Mouse (Mus musculus) hindbrain, embryonic 13.5 days (tissue): ENCODE measurements around the gene Tcte2. TPM values are rescaled to one million over a fixed set of nuclear protein-coding genes. Genes with fewer than 3 reads are reported as not detected.
A peak's percentile ranks its signal among the peaks of the same experiment; 100 is the strongest.

Experiments
- ATAC-seq: fragments of 200-750 bp; cut with Nextera tagmentation; 2 replicates; pipeline ENCODE4 v1.8.0; 2017; ENCODE audit warnings: moderate TSS enrichment; ENCODE audit not compliant: low FRiP score
- H3K27ac ChIP-seq: fragments of 300-500 bp; sonication (generic); 2 replicates; pipeline ENCODE4 v1.5.1; 2015; ENCODE audit warnings: inconsistent platforms, mild to moderate bottlenecking, moderate library complexity
- H3K27me3 ChIP-seq: fragments of 300-500 bp; sonication (generic); 2 replicates; pipeline ENCODE4 v1.6.1; 2015; ENCODE audit warnings: mild to moderate bottlenecking, inconsistent platforms
- H3K36me3 ChIP-seq: fragments of 300-500 bp; sonication (generic); 2 replicates; pipeline ENCODE4 v1.6.1; 2015; ENCODE audit warnings: mild to moderate bottlenecking, inconsistent platforms
- H3K4me1 ChIP-seq: fragments of 300-500 bp; sonication (generic); replicated peaks from 2 replicates; pipeline ENCODE4 v1.6.1; 2015; ENCODE audit warnings: inconsistent platforms
- H3K4me2 ChIP-seq: fragments of 300-500 bp; sonication (generic); 2 replicates; pipeline ENCODE4 v1.6.1; 2015; ENCODE audit warnings: inconsistent platforms, mild to moderate bottlenecking, moderate library complexity
- H3K4me3 ChIP-seq: fragments of 300-500 bp; sonication (generic); 2 replicates; pipeline ENCODE4 v1.5.1; 2015; ENCODE audit warnings: mild to moderate bottlenecking, inconsistent platforms
- H3K9ac ChIP-seq: fragments of 300-500 bp; sonication (generic); 2 replicates; pipeline ENCODE4 v1.6.1; 2015; ENCODE audit warnings: mild to moderate bottlenecking, inconsistent platforms
- H3K9me3 ChIP-seq: fragments of 300-500 bp; sonication (generic); 2 replicates; pipeline ENCODE4 v1.6.1; 2016; ENCODE audit warnings: inconsistent platforms
- WGBS: fragments of 180-500 bp; shearing (Covaris S2); methylation state at CpG from one replicate; pipeline ENCODE4 v1.1.7; 2015; 5-methylcytosine and 5-hydroxymethylcytosine counted together
- polyA plus RNA-seq: library from polyadenylated mRNA; unstranded; fragments of >200 nt; fragmentation: Nextera tagmentation; extraction: Ambion mirVana; gene quantifications from 2 replicates; pipeline ENCODE4 v1.2.1, GENCODE M21; 2015

Gene Tcte2
- polyA plus RNA-seq, 1 experiment from 2014 or later = 20.8 TPM

DNA sequence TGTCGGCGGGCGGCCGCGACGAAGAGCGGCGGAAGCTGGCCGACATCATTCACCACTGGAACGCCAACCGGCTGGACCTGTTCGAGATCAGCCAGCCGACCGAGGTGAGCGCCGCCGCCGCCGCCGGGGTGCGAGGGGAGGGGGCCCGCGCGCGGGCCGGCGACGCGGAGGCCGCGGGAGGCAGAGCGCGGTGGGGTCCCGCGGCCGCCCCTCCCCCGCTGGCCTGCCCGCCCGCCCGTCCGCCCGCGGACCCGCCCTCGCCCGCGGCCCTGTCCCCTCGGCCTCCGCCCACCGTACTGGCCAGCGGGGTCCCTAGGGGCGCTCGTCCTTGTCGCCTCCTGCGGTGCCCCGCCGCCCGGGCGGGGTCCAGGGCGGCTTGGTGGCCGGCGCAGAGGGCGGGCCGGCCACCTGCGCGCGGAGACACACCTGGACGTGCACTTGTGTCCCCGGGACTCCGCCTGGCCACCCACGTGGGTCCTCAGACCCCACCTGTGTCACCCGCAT lies 898 bp downstream of the Tcte2 start:
- 0% methylated on average over 37 of the region's 72 CpGs for WGBS
- H3K27ac ChIP-seq = peak overlapping the region; percentile 99
- no peaks in the 10 kb centered on the region for H3K27me3 ChIP-seq
- no peaks in the 10 kb centered on the region for H3K9me3 ChIP-seq
- no peaks in the 10 kb centered on the region for H3K36me3 ChIP-seq
- H3K4me1 ChIP-seq = peaks cover 43% of the 10 kb centered on the region
- ATAC-seq = peak; percentile 29
- peak overlapping the region; percentile 98 for H3K4me3 ChIP-seq
- peak overlapping the region; percentile 96 for H3K9ac ChIP-seq
- peak overlapping the region; percentile 86 for H3K4me2 ChIP-seq

DNA sequence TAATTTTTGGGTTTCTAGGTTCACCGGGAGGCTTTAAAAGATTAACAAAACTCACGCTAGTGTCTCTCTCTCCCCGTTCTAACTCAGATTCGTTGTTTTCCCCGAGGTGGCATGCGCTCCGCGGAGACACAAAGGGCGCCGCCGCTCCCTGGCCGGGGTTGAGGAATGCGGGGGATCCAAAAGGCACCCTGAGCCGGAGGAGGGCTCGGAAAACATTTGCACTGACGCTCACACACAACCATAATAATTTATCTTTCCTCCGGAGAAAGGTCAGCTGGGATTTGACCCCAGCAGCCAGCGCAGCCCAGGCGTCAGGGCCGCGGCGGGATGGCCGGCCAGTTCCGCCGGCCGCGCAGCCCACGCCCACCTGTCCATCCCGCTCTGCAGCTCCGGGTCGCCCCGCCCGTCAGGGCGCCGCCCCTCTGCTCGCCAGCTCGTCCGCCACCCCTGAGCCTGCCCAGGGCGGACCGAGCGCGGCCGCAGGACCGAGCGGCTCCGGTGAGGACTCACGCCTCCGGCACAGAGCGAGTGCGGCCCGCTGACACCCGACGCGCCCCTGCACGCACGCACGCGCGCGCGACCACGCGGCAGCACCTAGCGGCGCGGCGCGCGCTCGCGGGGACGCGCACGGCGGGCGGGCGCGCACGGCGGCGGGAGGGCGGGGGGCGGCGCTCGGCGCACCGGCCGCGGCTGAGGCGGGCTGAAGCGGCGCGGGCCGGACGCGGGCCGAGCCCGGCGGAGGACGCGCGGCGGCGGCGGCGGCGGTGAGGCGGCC lies 1.6 kb downstream of the Tcte2 start, which contains the start of gene Afdn:
Afdn (plus strand) TSS at position 687 of the 775 bp plus-strand sequence.
- Histone ChIP-seq H3K4me1 (peaks cover 41% of the 10 kb centered on the region), H3K27ac (peak within 1 kb of the TSS; percentile 99), H3K27me3 (no peaks in the 10 kb centered on the region), H3K4me3 (peak within 1 kb of the TSS; percentile 98), H3K9me3 (no peaks in the 10 kb centered on the region), H3K9ac (peak within 1 kb of the TSS; percentile 96), H3K4me2 (peak within 1 kb of the TSS; percentile 86), H3K36me3 (no peaks in the 10 kb centered on the region)
- ATAC-seq = peak; percentile 89
- WGBS = under 1% methylated on average over 90 of the region's 108 CpGs

DNA sequence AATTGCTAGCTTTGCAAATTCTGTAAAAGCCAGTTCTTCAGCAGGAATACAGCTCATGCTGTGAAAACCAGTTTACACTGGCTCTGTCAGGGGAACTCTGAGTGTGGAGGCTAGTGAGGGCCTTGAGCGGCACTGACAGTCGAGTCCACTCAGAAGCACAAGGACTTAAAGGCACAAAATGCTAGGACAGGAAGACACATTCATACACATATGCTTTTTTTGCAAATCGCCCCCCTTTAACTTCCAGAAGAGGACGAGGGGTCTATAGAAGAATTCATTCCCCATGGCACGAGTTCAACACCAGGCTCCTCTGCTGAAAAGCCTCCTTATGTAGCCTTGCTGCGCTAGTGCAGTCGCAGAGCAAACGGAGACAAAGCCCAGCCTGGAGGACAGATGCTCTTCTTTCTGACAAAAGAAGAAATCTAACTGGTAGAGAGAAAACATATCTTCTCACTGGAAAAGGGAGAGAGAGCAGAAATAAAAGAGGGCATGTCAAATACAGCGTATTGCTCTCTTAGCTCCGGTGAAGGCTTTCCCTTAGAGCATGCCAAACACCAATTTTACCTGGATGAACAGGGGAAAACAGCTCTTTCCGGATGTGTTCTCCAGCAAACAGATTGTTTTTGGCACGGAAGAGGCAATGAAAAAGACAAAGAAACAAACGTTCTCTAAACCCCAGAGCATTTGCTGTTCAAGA lies 2.3 kb downstream of the Tcte2 start:
- 3% methylated on average over 13 of the region's 13 CpGs for WGBS
- H3K4me3 ChIP-seq = peak overlapping the region; percentile 98
- peak overlapping the region; percentile 74 for H3K4me2 ChIP-seq
- H3K27ac ChIP-seq = peak overlapping the region; percentile 99
- H3K27me3 ChIP-seq = no peaks in the 10 kb centered on the region
- H3K9ac ChIP-seq = peak overlapping the region; percentile 96
- no peaks in the 10 kb centered on the region for H3K36me3 ChIP-seq
- peaks cover 39% of the 10 kb centered on the region for H3K4me1 ChIP-seq
- H3K9me3 ChIP-seq = no peaks in the 10 kb centered on the region
- peak; percentile 27; the same call in 1 of the 2 replicates for ATAC-seq

DNA sequence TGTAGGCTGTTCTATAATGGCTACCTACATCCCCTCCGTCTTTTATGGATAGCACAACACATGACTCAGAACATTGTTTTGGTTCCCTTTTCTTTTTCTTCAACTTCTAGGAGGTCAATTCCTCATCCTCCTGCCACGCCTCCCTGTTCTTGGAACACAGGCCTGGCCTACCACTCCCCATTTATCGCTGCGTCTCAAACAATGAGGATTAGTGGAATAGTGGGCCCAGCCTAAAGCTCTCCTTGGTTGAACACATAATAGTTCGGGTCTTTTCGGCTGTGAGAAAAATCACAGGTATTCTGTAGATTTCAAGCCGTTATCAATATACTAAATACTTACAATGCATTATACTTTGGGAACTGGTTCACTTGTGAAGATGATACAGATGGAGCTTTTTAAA lies 3.0 kb downstream of the Tcte2 start:
- Histone ChIP-seq H3K27me3 (no peaks in the 10 kb centered on the region), H3K9ac (peak overlapping the region; percentile 96), H3K27ac (peak overlapping the region; percentile 99), H3K9me3 (no peaks in the 10 kb centered on the region), H3K4me2 (peak overlapping the region; percentile 74), H3K4me1 (peaks cover 37% of the 10 kb centered on the region), H3K36me3 (no peaks in the 10 kb centered on the region), H3K4me3 (peak overlapping the region; percentile 98)
- WGBS = 59% methylated on average over 7 of the region's 7 CpGs
- ATAC-seq = no peak

DNA sequence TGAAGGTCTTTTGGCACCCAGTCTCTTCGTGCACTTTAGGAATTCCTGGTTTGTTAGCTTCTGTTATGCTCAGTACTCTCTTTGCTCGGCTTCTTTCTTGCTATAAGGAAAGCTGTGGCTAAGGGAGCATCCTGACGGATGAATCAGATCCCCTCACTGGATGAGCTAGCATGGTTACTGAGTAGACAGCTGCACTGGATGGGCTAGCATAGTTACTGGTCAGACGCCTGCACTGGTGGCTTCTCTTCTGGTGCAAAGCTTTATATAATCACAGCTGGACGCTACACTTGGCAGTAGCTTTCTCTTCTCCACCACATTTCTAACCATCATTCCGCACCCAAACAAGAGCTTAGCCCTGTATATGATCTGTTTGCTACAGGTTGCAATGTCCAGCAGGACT lies 6.7 kb downstream of the Tcte2 start:
- Histone ChIP-seq H3K27ac (no peak overlapping the region), H3K4me2 (no peak overlapping the region), H3K9me3 (no peaks in the 10 kb centered on the region), H3K9ac (no peak overlapping the region), H3K4me1 (peaks cover 24% of the 10 kb centered on the region), H3K36me3 (no peaks in the 10 kb centered on the region), H3K27me3 (no peaks in the 10 kb centered on the region), H3K4me3 (no peak overlapping the region)
- ATAC-seq = no peak
- 77% methylated on average over 6 of the region's 6 CpGs for WGBS

DNA sequence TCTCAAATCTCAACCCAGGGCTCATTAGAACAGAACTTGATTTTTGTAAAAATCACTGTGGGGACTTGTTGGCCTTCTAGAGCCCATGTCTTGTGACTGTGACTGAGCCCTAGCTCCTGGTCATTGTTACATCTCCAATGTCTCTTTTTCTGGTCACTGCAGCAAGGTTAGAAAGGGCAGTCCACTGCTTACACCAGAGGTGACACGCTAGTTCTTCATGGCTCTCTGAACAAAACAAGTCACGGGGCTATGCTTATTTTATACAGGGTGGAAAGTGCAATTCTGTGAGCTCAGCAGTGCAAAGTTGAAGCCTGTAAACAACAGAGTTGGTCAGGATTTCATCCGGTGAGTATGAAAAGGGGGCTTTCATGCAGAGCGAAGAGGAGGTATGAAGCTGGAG lies 7.7 kb downstream of the Tcte2 start:
- no peak for ATAC-seq
- Histone ChIP-seq H3K36me3 (no peaks in the 10 kb centered on the region), H3K9me3 (no peaks in the 10 kb centered on the region), H3K9ac (no peak overlapping the region), H3K4me2 (no peak overlapping the region), H3K27me3 (no peaks in the 10 kb centered on the region), H3K4me1 (peaks cover 20% of the 10 kb centered on the region), H3K4me3 (no peak overlapping the region), H3K27ac (no peak overlapping the region)
- 74% methylated on average over 4 of the region's 4 CpGs for WGBS

DNA sequence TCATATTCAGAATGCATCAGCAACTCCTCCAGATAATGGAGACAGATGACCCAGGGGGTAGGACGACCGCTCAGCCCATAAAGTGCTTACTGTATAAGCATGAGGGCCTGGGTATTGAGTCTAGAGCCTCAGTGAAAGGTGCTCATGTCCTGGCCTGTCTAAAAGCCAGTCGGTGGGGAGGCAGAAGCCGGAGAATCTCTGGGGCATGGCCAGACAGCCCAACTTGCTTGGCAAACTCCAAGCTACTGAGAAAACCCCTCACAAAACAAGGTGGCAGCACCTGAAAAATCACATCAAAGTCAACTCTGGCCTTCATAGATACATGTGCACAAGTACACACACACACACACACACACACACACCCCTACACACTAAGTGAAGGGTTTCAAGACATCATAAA lies 12.6 kb downstream of the Tcte2 start:
- no peak overlapping the region for H3K27ac ChIP-seq
- H3K36me3 ChIP-seq = no peaks in the 10 kb centered on the region
- H3K27me3 ChIP-seq = no peaks in the 10 kb centered on the region
- no peak overlapping the region for H3K4me3 ChIP-seq
- no peak for ATAC-seq
- 83% methylated on average over 4 of the region's 4 CpGs for WGBS
- peaks cover 13% of the 10 kb centered on the region for H3K4me1 ChIP-seq
- no peak overlapping the region for H3K4me2 ChIP-seq
- no peaks in the 10 kb centered on the region for H3K9me3 ChIP-seq
- H3K9ac ChIP-seq = no peak overlapping the region

DNA sequence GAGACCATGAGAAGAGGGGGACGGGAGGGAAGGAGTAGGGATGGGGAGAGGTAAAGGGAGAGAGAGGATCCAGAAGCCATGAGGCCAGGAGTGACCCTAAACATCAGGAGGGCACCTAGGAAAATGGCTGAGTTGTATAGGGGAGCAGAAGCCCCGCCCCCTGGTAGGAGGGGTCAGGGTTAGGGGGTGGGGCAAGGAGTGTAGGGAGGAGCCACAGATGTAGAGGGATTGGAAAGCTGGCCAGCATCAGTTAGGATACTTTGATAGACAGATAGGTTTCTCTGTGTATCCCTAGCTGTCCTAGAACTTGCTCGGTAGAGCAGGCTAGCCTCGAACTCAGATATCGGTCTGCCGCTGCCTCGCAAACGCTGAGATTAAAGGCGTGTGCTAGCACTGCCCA lies 13.9 kb downstream of the Tcte2 start:
- H3K9me3 ChIP-seq = no peaks in the 10 kb centered on the region
- no peak overlapping the region for H3K4me2 ChIP-seq
- ATAC-seq = no peak
- H3K27ac ChIP-seq = no peak overlapping the region
- no peak overlapping the region for H3K9ac ChIP-seq
- no peak overlapping the region for H3K4me3 ChIP-seq
- no peaks in the 10 kb centered on the region for H3K36me3 ChIP-seq
- 88% methylated on average over 9 of the region's 9 CpGs for WGBS
- H3K27me3 ChIP-seq = no peaks in the 10 kb centered on the region
- peaks cover 25% of the 10 kb centered on the region for H3K4me1 ChIP-seq

DNA sequence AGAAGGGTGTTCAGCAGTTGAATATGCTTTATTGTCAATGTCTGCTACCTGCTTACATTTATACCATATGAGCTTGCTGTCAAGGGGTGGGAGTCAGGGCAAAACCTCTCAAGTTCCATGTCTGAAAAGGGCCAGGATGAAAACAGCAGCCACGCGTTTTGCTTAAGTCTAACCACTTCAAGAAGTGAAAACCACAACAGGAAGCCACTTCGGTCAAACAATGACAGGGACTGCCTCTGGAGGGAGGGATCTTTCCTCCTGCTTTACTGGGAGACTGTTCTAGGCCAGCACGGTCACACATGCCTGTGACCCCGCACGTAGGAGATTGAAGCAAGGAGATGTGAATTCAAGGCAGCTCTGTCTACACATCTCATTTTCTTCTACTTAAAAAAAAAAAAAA lies 15.3 kb downstream of the Tcte2 start:
- Histone ChIP-seq H3K9me3 (no peaks in the 10 kb centered on the region), H3K27me3 (no peaks in the 10 kb centered on the region), H3K36me3 (no peaks in the 10 kb centered on the region), H3K4me1 (peaks cover 25% of the 10 kb centered on the region), H3K9ac (no peak overlapping the region), H3K4me2 (no peak overlapping the region), H3K27ac (no peak overlapping the region), H3K4me3 (no peak overlapping the region)
- no peak for ATAC-seq
- 79% methylated on average over 6 of the region's 6 CpGs for WGBS

DNA sequence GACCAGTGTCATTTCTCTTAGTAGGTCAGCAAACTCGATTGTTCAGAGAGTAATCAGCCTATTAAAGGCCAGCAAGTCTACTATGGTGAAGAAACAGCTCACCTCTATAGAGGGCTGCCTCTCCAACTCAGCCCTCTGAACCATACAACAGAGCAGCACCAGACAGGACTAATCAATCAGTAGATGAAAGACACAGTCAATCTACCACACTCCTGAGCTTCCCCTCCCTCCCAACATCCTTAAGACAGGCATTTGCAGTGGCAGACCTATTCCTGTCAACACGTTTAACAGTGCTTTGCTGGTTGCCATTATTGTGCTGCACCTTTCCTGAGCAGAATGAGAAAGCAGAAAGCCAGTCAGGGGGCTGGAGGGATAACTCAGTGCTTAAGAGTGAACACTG lies 16.3 kb downstream of the Tcte2 start:
- H3K4me1 ChIP-seq = peaks cover 25% of the 10 kb centered on the region
- no peaks in the 10 kb centered on the region for H3K36me3 ChIP-seq
- ATAC-seq = peak; percentile 64; the same call in 1 of the 2 replicates
- WGBS = 41% methylated on average over 2 of the region's 2 CpGs
- H3K9ac ChIP-seq = no peak overlapping the region
- no peak overlapping the region for H3K4me2 ChIP-seq
- H3K4me3 ChIP-seq = no peak overlapping the region
- H3K27me3 ChIP-seq = no peaks in the 10 kb centered on the region
- no peaks in the 10 kb centered on the region for H3K9me3 ChIP-seq
- 0 out of 2 replicates have a peak overlapping the region, but pooled peaks have one; percentile 40 for H3K27ac ChIP-seq

DNA sequence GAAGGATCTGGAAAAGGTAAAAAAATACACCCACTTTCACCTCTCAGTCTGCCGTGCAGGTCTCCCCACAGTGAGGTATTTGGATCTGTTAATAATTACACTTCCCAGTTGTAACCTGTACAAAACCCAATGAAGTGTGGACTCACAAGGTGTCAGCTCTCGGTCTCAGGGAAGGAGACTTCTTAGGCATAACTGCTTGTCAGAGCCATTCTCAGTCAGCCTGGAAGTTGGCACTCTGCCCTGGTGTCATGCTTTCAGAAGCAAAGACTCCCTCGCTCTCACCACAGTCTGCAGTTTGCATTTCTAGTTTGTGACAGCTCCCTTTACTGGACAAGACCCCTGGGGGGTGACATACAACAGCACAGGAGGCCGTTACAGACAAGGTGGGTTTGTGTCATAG lies 16.8 kb downstream of the Tcte2 start:
- no peaks in the 10 kb centered on the region for H3K27me3 ChIP-seq
- WGBS = 57% methylated on average over 4 of the region's 4 CpGs
- no peak overlapping the region for H3K27ac ChIP-seq
- peaks cover 25% of the 10 kb centered on the region for H3K4me1 ChIP-seq
- H3K9me3 ChIP-seq = no peaks in the 10 kb centered on the region
- no peaks in the 10 kb centered on the region for H3K36me3 ChIP-seq
- no peak overlapping the region for H3K4me2 ChIP-seq
- no peak overlapping the region for H3K4me3 ChIP-seq
- H3K9ac ChIP-seq = no peak overlapping the region
- 0 out of 2 replicates have a peak, but pooled peaks have one; percentile 34 for ATAC-seq

DNA sequence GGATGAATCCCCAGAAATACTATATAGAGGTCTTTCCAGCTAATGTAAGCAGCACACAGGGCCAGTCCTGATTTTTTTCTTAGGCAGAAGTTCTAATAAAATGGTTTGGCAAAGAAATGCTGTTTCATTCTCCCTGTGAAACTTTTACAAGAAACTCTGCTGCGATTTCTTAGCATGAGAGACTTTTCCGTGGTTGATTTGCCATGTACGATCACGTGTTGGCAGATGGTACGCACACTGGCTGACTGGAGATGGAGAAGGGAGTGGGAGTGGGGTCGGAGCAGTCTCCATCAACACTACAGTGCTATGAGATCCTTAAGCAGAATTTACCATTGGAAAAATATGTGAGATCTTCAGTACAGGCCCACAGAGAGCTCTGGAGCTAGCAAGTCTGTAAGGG lies 17.4 kb downstream of the Tcte2 start:
- ATAC-seq = no peak
- Histone ChIP-seq H3K4me3 (no peak overlapping the region), H3K27me3 (no peaks in the 10 kb centered on the region), H3K4me1 (peaks cover 25% of the 10 kb centered on the region), H3K4me2 (no peak overlapping the region), H3K9ac (no peak overlapping the region), H3K27ac (no peak overlapping the region), H3K9me3 (no peaks in the 10 kb centered on the region), H3K36me3 (no peaks in the 10 kb centered on the region)
- 79% methylated on average over 6 of the region's 6 CpGs for WGBS
